ENCODE assay signal across 8 mouse cellular contexts in genomic region chr4:32249748-32250332, GRCm38 (mm10). TPM values are rescaled to one million over a fixed set of nuclear protein-coding genes. Genes with fewer than 3 reads are reported as not detected.
DNase-seq lines count a peak whose midpoint lies in the region; ATAC-seq and TF ChIP-seq lines count a peak whose summit lies in the region.

No protein-coding gene starts in this region.

- H3K9me3 ChIP-seq in erythroblast, embryonic 14.5 days (ENCODE audit: control insufficient read depth, low read length): no peaks in the 10 kb centered on the region
- H3K9me3 ChIP-seq in CH12.LX (replicated peaks; ENCODE audit: low read length): no peaks in the 10 kb centered on the region
- no peaks in the 10 kb centered on the region for H3K9me3 ChIP-seq in hindbrain, embryonic 14.5 days (ENCODE audit: control insufficient read depth, low read length)
- H3K9me3 ChIP-seq in midbrain, postnatal 0 days (ENCODE audit: low read length): no peaks in the 10 kb centered on the region

- H3K4me1 ChIP-seq in erythroblast, embryonic 14.5 days (ENCODE audit: control insufficient read depth): peaks cover 31% of the 10 kb centered on the region
- H3K4me1 ChIP-seq in CH12.LX (ENCODE audit: control insufficient read depth in 1 of 2, insufficient read depth in 2 of 2): peaks cover 14 to 35% of the 10 kb centered on the region in 2 experiments
- peaks cover 42% of the 10 kb centered on the region for H3K4me1 ChIP-seq in hindbrain, embryonic 14.5 days (replicated peaks; ENCODE audit: control insufficient read depth, insufficient read depth, low read length)
- peaks cover 14% of the 10 kb centered on the region for H3K4me1 ChIP-seq in midbrain, postnatal 0 days (ENCODE audit: insufficient read depth, low read length)

- H3K27ac ChIP-seq in CH12.LX (ENCODE audit: insufficient read depth, low read depth): no peak overlapping the region
- H3K27ac ChIP-seq in hindbrain, embryonic 14.5 days: peak overlapping the region; percentile 70
- no peak overlapping the region for H3K27ac ChIP-seq in midbrain, postnatal 0 days (ENCODE audit: low read depth, low read length)

- H3K4me2 ChIP-seq in CH12.LX (ENCODE audit: insufficient read depth, low read depth, poor library complexity, severe bottlenecking): peak overlapping the region; percentile 95
- H3K4me2 ChIP-seq in hindbrain, embryonic 14.5 days (replicated peaks): peak overlapping the region; percentile 43
- peak overlapping the region; percentile 44 for H3K4me2 ChIP-seq in midbrain, postnatal 0 days (ENCODE audit: low read depth, low read length, poor library complexity, severe bottlenecking)

- no peak overlapping the region for H3K9ac ChIP-seq in CH12.LX (ENCODE audit: insufficient read depth, low read depth)
- H3K9ac ChIP-seq in hindbrain, embryonic 14.5 days: peak overlapping the region; percentile 48; the same call in 1 of the 2 replicates
- no peak overlapping the region for H3K9ac ChIP-seq in midbrain, postnatal 0 days (replicated peaks; ENCODE audit: low read length, poor library complexity, severe bottlenecking)

- 57% methylated on average over 15 of the region's 15 CpGs for WGBS in hindbrain, embryonic 14.5 days
- WGBS in midbrain, postnatal 0 days: 62% methylated on average over 15 of the region's 15 CpGs

- no peak for TF ChIP-seq POLR2A in CH12.LX (IDR thresholded peaks at IDR 0.05; ENCODE audit: low read depth, low read length)

- peak; percentile 59 for DNase-seq in CH12.LX (ENCODE audit: extremely low read depth)
- DNase-seq in hindbrain, embryonic 14.5 days (ENCODE audit: low spot score): no peak
- DNase-seq in liver: peak; percentile 57
- no peak for DNase-seq in midbrain, postnatal 0 days (ENCODE audit: low spot score)
- no peak for DNase-seq in yolk sac, embryonic 10.5 days (ENCODE audit: low spot score)

- no peaks in the 10 kb centered on the region for H3K79me2 ChIP-seq in CH12.LX (replicated peaks; ENCODE audit: control insufficient read depth, extremely low read depth, insufficient read depth, poor library complexity, severe bottlenecking)

- no peak for TF ChIP-seq EP300 in CH12.LX (IDR thresholded peaks at IDR 0.05; ENCODE audit: low read length)

- H3K27me3 ChIP-seq in erythroblast, embryonic 14.5 days (ENCODE audit: control insufficient read depth): peaks cover 7% of the 10 kb centered on the region; the same call in 1 of the 2 replicates
- no peaks in the 10 kb centered on the region for H3K27me3 ChIP-seq in CH12.LX (replicated peaks)
- no peaks in the 10 kb centered on the region for H3K27me3 ChIP-seq in hindbrain, embryonic 14.5 days (ENCODE audit: control insufficient read depth, insufficient read depth, low read length)
- no peaks in the 10 kb centered on the region for H3K27me3 ChIP-seq in midbrain, postnatal 0 days (ENCODE audit: insufficient read depth, low read length)

- dilution Hi-C loops in CH12.LX (cut with MboI; ENCODE audit: extremely low pct_ligation_motif_present, extremely low pct_unique_long_range_greater_than_20kb, low sequenced_read_pairs): no loop called here

- peak overlapping the region; percentile 56 for H3K4me3 ChIP-seq in erythroblast, embryonic 14.5 days (replicated peaks)
- H3K4me3 ChIP-seq in CH12.LX (replicated peaks in 1 of 3; ENCODE audit: low read depth in 2 of 3, low read length in 2 of 3, poor library complexity in 1 of 3): peak overlapping the region; percentile 20 to 44 (median 36)
- 0 out of 2 replicates have a peak overlapping the region, but pooled peaks have one; percentile 5 for H3K4me3 ChIP-seq in hindbrain, embryonic 14.5 days (replicated peaks; ENCODE audit: low read length)
- no peak overlapping the region for H3K4me3 ChIP-seq in midbrain, postnatal 0 days (ENCODE audit: low read depth, low read length)

- no peaks in the 10 kb centered on the region for H3K36me3 ChIP-seq in erythroblast, embryonic 14.5 days (ENCODE audit: control insufficient read depth)
- H3K36me3 ChIP-seq in CH12.LX (replicated peaks in 1 of 2; ENCODE audit: control insufficient read depth in 1 of 2, insufficient read depth in 1 of 2, low read length in 1 of 2): no peaks in the 10 kb centered on the region
- no peaks in the 10 kb centered on the region for H3K36me3 ChIP-seq in hindbrain, embryonic 14.5 days (replicated peaks; ENCODE audit: control insufficient read depth, insufficient read depth)
- no peaks in the 10 kb centered on the region for H3K36me3 ChIP-seq in midbrain, postnatal 0 days (ENCODE audit: insufficient read depth, low read length)

- in situ Hi-C loops in CH12.LX (cut with MboI; ENCODE audit: low pct_ligation_motif_present, low pct_unique_long_range_greater_than_20kb, low sequenced_read_pairs): loop anchor here (10.0 kb wide), 1 partner anchor 195 kb away; no protein-coding TSS in a partner anchor

- ATAC-seq in erythroblast, adult 5-6 weeks (replicated peaks; ENCODE audit: low FRiP score, poor library complexity, severe bottlenecking): no peak; the same call in 1 of the 2 replicates
- 0 out of 2 replicates have a peak, but pooled peaks have one; percentile 44 for ATAC-seq in erythroid progenitor cell, adult 5-6 weeks (replicated peaks; ENCODE audit: low FRiP score, poor library complexity, severe bottlenecking)
- peak; percentile 31 for ATAC-seq in hindbrain, embryonic 14.5 days (ENCODE audit: low FRiP score)
- ATAC-seq in midbrain, postnatal 0 days (ENCODE audit: low FRiP score): no peak

- TF ChIP-seq CTCF in CH12.LX (conservative IDR thresholded peaks at IDR 0.05 in 1 of 2, IDR thresholded peaks at IDR 0.05 in 1 of 2; ENCODE audit: low read depth in 2 of 2, low read length in 2 of 2): no peak
- TF ChIP-seq CTCF in midbrain, postnatal 0 days (IDR thresholded peaks at IDR 0.05): no peak; the same call in 1 of the 2 replicates

- no peak for TF ChIP-seq RAD21 in CH12.LX (IDR thresholded peaks at IDR 0.05; ENCODE audit: low read depth, low read length)

TF ChIP-seq in CH12.LX, 34 proteins besides CTCF, POLR2A, EP300 and RAD21:
- no peak for TF ChIP-seq JUND (conservative IDR thresholded peaks at IDR 0.05; ENCODE audit: low read depth, low read length)
- no peak for TF ChIP-seq SMC3 (IDR thresholded peaks at IDR 0.05; ENCODE audit: low read depth, low read length)
- TF ChIP-seq RCOR1 (conservative IDR thresholded peaks at IDR 0.05; ENCODE audit: low read depth, low read length): no peak
- TF ChIP-seq NRF1 (IDR thresholded peaks at IDR 0.05; ENCODE audit: low read depth, low read length): peak; percentile 57
- peak; percentile 54; the same call in 1 of the 2 replicates for TF ChIP-seq MAFK (IDR thresholded peaks at IDR 0.05; ENCODE audit: insufficient replicate concordance, low read length)
- TF ChIP-seq BHLHE40 (IDR thresholded peaks at IDR 0.05; ENCODE audit: low read depth, low read length): peak; percentile 60
- no peak for TF ChIP-seq MAX (IDR thresholded peaks at IDR 0.05; ENCODE audit: low read length)
- TF ChIP-seq ETS1 (conservative IDR thresholded peaks at IDR 0.05; ENCODE audit: low read depth, low read length): no peak
- TF ChIP-seq ZC3H11A (IDR thresholded peaks at IDR 0.05; ENCODE audit: low read depth, low read length): no peak
TF ChIP-seq in CH12.LX: peak in this region for 3.

RNA-seq across cellular contexts. Expression of gene Bach2, which starts 11.2 kb away (rescaled TPM):
- 0.02 TPM in 1 of 2 replicates, not detected in the other for polyA plus RNA-seq in erythroblast, embryonic 14.5 days (2012)
- total RNA-seq in erythroblast, adult 5-6 weeks (2015; ENCODE audit: low replicate concordance): 0.63 and 1.3 TPM in 2 replicates
- total RNA-seq in erythroblast, adult 5-6 weeks (2017; ENCODE audit: low replicate concordance): 2.9 TPM in 1 of 2 replicates, not detected in the other
- total RNA-seq in CH12.LX (2012; rRNA removed): 0.29 TPM in 1 of 2 replicates, not detected in the other
- total RNA-seq in CH12.LX (2014; rRNA removed): 0.03 TPM in 1 of 2 replicates, not detected in the other
- 0.11 and 0.27 TPM in 2 replicates for polyA plus RNA-seq in CH12.LX (2012; ENCODE audit: insufficient read length, low read depth)
- total RNA-seq in erythroid progenitor cell, adult 5-6 weeks (2015; ENCODE audit: low replicate concordance): 14.4 and 14.7 TPM in 2 replicates
- 2.1 and 12.8 TPM in 2 replicates for total RNA-seq in erythroid progenitor cell, adult 5-6 weeks (2017; ENCODE audit: low replicate concordance)
- polyA plus RNA-seq in hindbrain, embryonic 14.5 days (2014; fragmentation: Nextera tagmentation; extraction: Ambion mirVana): 27.7 and 31.5 TPM in 2 replicates
- 15.9 and 16.0 TPM in 2 replicates for total RNA-seq in midbrain, postnatal 0 days (2014; rRNA removed)
- 11.0 and 11.7 TPM in 2 replicates for polyA plus RNA-seq in midbrain, postnatal 0 days (2015; fragmentation: Nextera tagmentation; extraction: Ambion mirVana)

Comparison
In these comparisons a context has a peak if more than half of its experiments do, and no peak if none do; other contexts are left out.
1. ATAC-seq: peak in erythroid progenitor cell, adult 5-6 weeks (single experiment) and hindbrain, embryonic 14.5 days (single experiment); none in erythroblast, adult 5-6 weeks (single experiment) and midbrain, postnatal 0 days (single experiment).
2. DNase-seq: peak in CH12.LX (single experiment) and liver (single experiment); none in hindbrain, embryonic 14.5 days (single experiment), midbrain, postnatal 0 days (single experiment) and yolk sac, embryonic 10.5 days (single experiment).
3. H3K4me2 ChIP-seq: peak in every context shown above with its lines; median percentile 95 in CH12.LX; 44 in midbrain, postnatal 0 days; 43 in hindbrain, embryonic 14.5 days.